In the genomic region with DNA sequence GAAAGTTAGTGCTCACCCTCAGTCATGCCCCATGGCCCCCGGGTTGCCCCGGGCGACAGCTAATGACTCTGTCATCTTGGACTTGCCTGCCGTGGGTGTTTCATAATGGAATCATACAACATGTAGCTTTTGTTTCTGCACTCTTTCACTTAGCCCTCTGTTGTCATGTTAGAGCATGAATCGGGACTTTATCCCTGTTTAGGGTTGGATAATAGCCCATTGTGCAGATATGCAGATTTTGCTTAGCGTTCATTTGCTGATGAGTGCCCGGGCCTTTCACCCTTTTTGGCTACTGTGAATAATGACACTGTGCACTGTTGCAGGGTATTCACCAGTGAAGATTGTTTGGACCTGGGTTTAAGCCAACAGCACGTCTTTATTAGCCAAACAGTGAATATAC, we compare ENCODE assay signal across 17 mouse cellular contexts. TPM values are rescaled to one million over a fixed set of nuclear protein-coding genes. Genes with fewer than 3 reads are reported as not detected.
DNase-seq lines count a peak whose midpoint lies in the region; ATAC-seq lines count a peak whose summit lies in the region.
"Had no signal": no experiment of that assay in that cellular context is flagged by ENCODE, and none has a peak within 500 bp of the region (broad histone marks: within the 10 kb centered on the region; RNA-seq: fewer than 3 reads in every experiment).

No protein-coding gene starts in this region.

- H3K4me1 ChIP-seq in midbrain, embryonic 11.5 days (ENCODE audit: control insufficient read depth, insufficient read depth, low read length) = peaks cover 16% of the 10 kb centered on the region
- H3K4me1 ChIP-seq in midbrain, embryonic 10.5 days = peaks cover 25% of the 10 kb centered on the region
- H3K4me1 ChIP-seq in forebrain, embryonic 11.5 days (replicated peaks; ENCODE audit: control insufficient read depth, insufficient read depth, low read length) = peaks cover 10% of the 10 kb centered on the region; the same call in 1 of the 2 replicates
- peaks cover 8% of the 10 kb centered on the region for H3K4me1 ChIP-seq in hindbrain, embryonic 14.5 days (replicated peaks; ENCODE audit: control insufficient read depth, insufficient read depth, low read length)
- peaks cover 34% of the 10 kb centered on the region for H3K4me1 ChIP-seq in neural tube, embryonic 13.5 days (replicated peaks)

- DNase-seq in midbrain, embryonic 11.5 days (ENCODE audit: low spot score, missing footprints) = peak; percentile 85
- no peak for DNase-seq in midbrain, embryonic 10.5 days (ENCODE audit: low spot score)
- peak; percentile 82 for DNase-seq in forebrain, embryonic 11.5 days (ENCODE audit: low spot score)
- DNase-seq in hindbrain, embryonic 14.5 days (ENCODE audit: low spot score) = peak; percentile 61
- DNase-seq in lung, postnatal 14 days = no peak
- DNase-seq in B cell, adult 2 months = no peak
- DNase-seq: adrenal gland, postnatal 10 days; cerebellum, adult 11-12 months; gastrocnemius, adult 2 months; thymus, adult 2 months had no signal

- ATAC-seq in midbrain, embryonic 11.5 days (ENCODE audit: low FRiP score) = peak; percentile 86
- peak; percentile 91 for ATAC-seq in forebrain, embryonic 11.5 days (replicated peaks; ENCODE audit: low FRiP score)
- peak; percentile 86; the same call in 1 of the 2 replicates for ATAC-seq in hindbrain, embryonic 14.5 days (ENCODE audit: low FRiP score)
- ATAC-seq in neural tube, embryonic 13.5 days (ENCODE audit: low read depth) = peak; percentile 77
- no peak for ATAC-seq in megakaryocyte, adult 5-6 weeks (ENCODE audit: poor library complexity, severe bottlenecking)

- no peak overlapping the region; the same call in 1 of the 2 replicates for H3K4me2 ChIP-seq in midbrain, embryonic 11.5 days
- H3K4me2 ChIP-seq in forebrain, embryonic 11.5 days (ENCODE audit: low read depth, low read length, severe bottlenecking) = no peak overlapping the region
- no peak overlapping the region for H3K4me2 ChIP-seq in hindbrain, embryonic 14.5 days (replicated peaks)
- no peak overlapping the region for H3K4me2 ChIP-seq in neural tube, embryonic 13.5 days
- H3K4me2 ChIP-seq: embryonic facial prominence, embryonic 15.5 days; heart, embryonic 11.5 days had no signal

- no peak overlapping the region for H3K9ac ChIP-seq in midbrain, embryonic 11.5 days (ENCODE audit: low read length)
- no peak overlapping the region for H3K9ac ChIP-seq in forebrain, embryonic 11.5 days (ENCODE audit: low read length)
- H3K9ac ChIP-seq in hindbrain, embryonic 14.5 days = no peak overlapping the region
- H3K9ac ChIP-seq in neural tube, embryonic 13.5 days = no peak overlapping the region
- H3K9ac ChIP-seq: embryonic facial prominence, embryonic 15.5 days had no signal

- peak overlapping the region; percentile 25; the same call in 1 of the 2 replicates for H3K27ac ChIP-seq in midbrain, embryonic 11.5 days (ENCODE audit: low read depth, low read length)
- H3K27ac ChIP-seq in midbrain, embryonic 10.5 days (replicated peaks) = no peak overlapping the region
- H3K27ac ChIP-seq in forebrain, embryonic 11.5 days (ENCODE audit: low read depth, low read length) = no peak overlapping the region
- peak overlapping the region; percentile 71; the same call in 1 of the 2 replicates for H3K27ac ChIP-seq in hindbrain, embryonic 14.5 days
- peak overlapping the region; percentile 81 for H3K27ac ChIP-seq in neural tube, embryonic 13.5 days (replicated peaks)
- H3K27ac ChIP-seq: embryonic facial prominence, embryonic 15.5 days; gastrocnemius, adult 2 months; kidney, postnatal 0 days had no signal

- no peaks in the 10 kb centered on the region for H3K36me3 ChIP-seq in midbrain, embryonic 11.5 days (ENCODE audit: control insufficient read depth, insufficient read depth, low read length)
- H3K36me3 ChIP-seq in midbrain, embryonic 10.5 days = no peaks in the 10 kb centered on the region
- no peaks in the 10 kb centered on the region for H3K36me3 ChIP-seq in forebrain, embryonic 11.5 days (ENCODE audit: control insufficient read depth, insufficient read depth, low read length)
- no peaks in the 10 kb centered on the region for H3K36me3 ChIP-seq in hindbrain, embryonic 14.5 days (replicated peaks; ENCODE audit: control insufficient read depth, insufficient read depth)
- no peaks in the 10 kb centered on the region for H3K36me3 ChIP-seq in neural tube, embryonic 13.5 days
- H3K36me3 ChIP-seq: embryonic facial prominence, embryonic 15.5 days had no signal

- no peak overlapping the region for H3K4me3 ChIP-seq in midbrain, embryonic 11.5 days (ENCODE audit: low read depth, low read length)
- no peak overlapping the region for H3K4me3 ChIP-seq in midbrain, embryonic 10.5 days
- H3K4me3 ChIP-seq in forebrain, embryonic 11.5 days (ENCODE audit: low read depth, low read length) = no peak overlapping the region
- H3K4me3 ChIP-seq in hindbrain, embryonic 14.5 days (replicated peaks; ENCODE audit: low read length) = no peak overlapping the region
- H3K4me3 ChIP-seq in neural tube, embryonic 13.5 days = no peak overlapping the region
- H3K4me3 ChIP-seq: embryonic facial prominence, embryonic 15.5 days; gastrocnemius, adult 2 months had no signal

- WGBS in midbrain, embryonic 11.5 days = 50% methylated on average over 8 of the region's 8 CpGs
- WGBS in midbrain, embryonic 10.5 days = 64% methylated on average over 8 of the region's 8 CpGs
- 31% methylated on average over 8 of the region's 8 CpGs for WGBS in forebrain, embryonic 11.5 days
- WGBS in hindbrain, embryonic 14.5 days = 24% methylated on average over 8 of the region's 8 CpGs
- 21% methylated on average over 8 of the region's 8 CpGs for WGBS in neural tube, embryonic 13.5 days

- H3K27me3 ChIP-seq in midbrain, embryonic 11.5 days (ENCODE audit: control insufficient read depth, insufficient read depth, low read length) = peaks cover 6% of the 10 kb centered on the region
- peaks cover 33% of the 10 kb centered on the region for H3K27me3 ChIP-seq in midbrain, embryonic 10.5 days (ENCODE audit: low read depth, poor library complexity, severe bottlenecking)
- H3K27me3 ChIP-seq in forebrain, embryonic 11.5 days (ENCODE audit: control insufficient read depth, insufficient read depth, low read length) = peaks cover 24% of the 10 kb centered on the region
- peaks cover 11% of the 10 kb centered on the region for H3K27me3 ChIP-seq in hindbrain, embryonic 14.5 days (ENCODE audit: control insufficient read depth, insufficient read depth, low read length)
- peaks cover 6% of the 10 kb centered on the region for H3K27me3 ChIP-seq in neural tube, embryonic 13.5 days
- H3K27me3 ChIP-seq: CH12.LX had no signal

- no peaks in the 10 kb centered on the region for H3K9me3 ChIP-seq in midbrain, embryonic 11.5 days (ENCODE audit: control insufficient read depth, low read length)
- H3K9me3 ChIP-seq in midbrain, embryonic 10.5 days (replicated peaks) = no peaks in the 10 kb centered on the region
- no peaks in the 10 kb centered on the region for H3K9me3 ChIP-seq in forebrain, embryonic 11.5 days (ENCODE audit: control insufficient read depth, low read length)
- H3K9me3 ChIP-seq in hindbrain, embryonic 14.5 days (ENCODE audit: control insufficient read depth, low read length) = no peaks in the 10 kb centered on the region
- H3K9me3 ChIP-seq in neural tube, embryonic 13.5 days = no peaks in the 10 kb centered on the region
- H3K9me3 ChIP-seq: embryonic facial prominence, embryonic 15.5 days had no signal

RNA-seq across cellular contexts. Expression of a gene that starts 8.6 kb away (rescaled TPM):
- 3.5 and 3.7 TPM in 2 replicates for polyA plus RNA-seq in midbrain, embryonic 11.5 days (2014; fragmentation: Nextera tagmentation; extraction: Ambion mirVana)
- 6.4 and 7.0 TPM in 2 replicates for polyA plus RNA-seq in midbrain, embryonic 10.5 days (2016; fragmentation: Nextera tagmentation; extraction: Ambion mirVana)
- polyA plus RNA-seq in forebrain, embryonic 11.5 days (2014; fragmentation: Nextera tagmentation; extraction: Ambion mirVana) = 5.8 and 6.1 TPM in 2 replicates
- 16.7 and 18.0 TPM in 2 replicates for polyA plus RNA-seq in hindbrain, embryonic 14.5 days (2014; fragmentation: Nextera tagmentation; extraction: Ambion mirVana)
- polyA plus RNA-seq in neural tube, embryonic 13.5 days (2015; fragmentation: Nextera tagmentation; extraction: Ambion mirVana) = 18.4 and 20.8 TPM in 2 replicates
- total RNA-seq in megakaryocyte, adult 5-6 weeks (2015) = 1.1 TPM in 2 replicates
- 0.73 and 0.89 TPM in 2 replicates for total RNA-seq in megakaryocyte, adult 5-6 weeks (2017)

RNA-seq across cellular contexts. Expression of a gene that starts 12.6 kb away (rescaled TPM):
- polyA plus RNA-seq in midbrain, embryonic 11.5 days (2014; fragmentation: Nextera tagmentation; extraction: Ambion mirVana) = 0.07 TPM in 1 of 2 replicates, not detected in the other
- polyA plus RNA-seq in midbrain, embryonic 10.5 days (2016; fragmentation: Nextera tagmentation; extraction: Ambion mirVana) = 0.06 TPM in 1 of 2 replicates, not detected in the other
- polyA plus RNA-seq in forebrain, embryonic 11.5 days (2014; fragmentation: Nextera tagmentation; extraction: Ambion mirVana) = not detected in 2 replicates
- 0.25 and 0.31 TPM in 2 replicates for polyA plus RNA-seq in hindbrain, embryonic 14.5 days (2014; fragmentation: Nextera tagmentation; extraction: Ambion mirVana)
- 0.24 and 0.36 TPM in 2 replicates for polyA plus RNA-seq in neural tube, embryonic 13.5 days (2015; fragmentation: Nextera tagmentation; extraction: Ambion mirVana)
- total RNA-seq in megakaryocyte, adult 5-6 weeks (2015) = 0.11 and 0.38 TPM in 2 replicates
- total RNA-seq in megakaryocyte, adult 5-6 weeks (2017) = 0.28 and 0.59 TPM in 2 replicates
- total RNA-seq: CH12.LX; gastrocnemius, adult 2 months; megakaryocyte-erythroid progenitor cell, adult 5-6 weeks had no signal
- polyA plus RNA-seq: embryonic facial prominence, embryonic 15.5 days; heart, embryonic 11.5 days had no signal

RNA-seq across cellular contexts. Expression of a gene that starts 41.3 kb away (rescaled TPM):
- polyA plus RNA-seq in midbrain, embryonic 11.5 days (2014; fragmentation: Nextera tagmentation; extraction: Ambion mirVana) = 0.18 and 0.23 TPM in 2 replicates
- polyA plus RNA-seq in midbrain, embryonic 10.5 days (2016; fragmentation: Nextera tagmentation; extraction: Ambion mirVana) = 0.10 TPM in 2 replicates
- polyA plus RNA-seq in forebrain, embryonic 11.5 days (2014; fragmentation: Nextera tagmentation; extraction: Ambion mirVana) = 0.32 TPM in 1 of 2 replicates, not detected in the other
- polyA plus RNA-seq in hindbrain, embryonic 14.5 days (2014; fragmentation: Nextera tagmentation; extraction: Ambion mirVana) = 0.31 and 0.32 TPM in 2 replicates
- 0.45 and 0.60 TPM in 2 replicates for polyA plus RNA-seq in neural tube, embryonic 13.5 days (2015; fragmentation: Nextera tagmentation; extraction: Ambion mirVana)
- total RNA-seq in megakaryocyte, adult 5-6 weeks (2015) = not detected in 2 replicates
- not detected in 2 replicates for total RNA-seq in megakaryocyte, adult 5-6 weeks (2017)

Comparison
In these comparisons a context has a peak if more than half of its experiments do, and no peak if none do; other contexts are left out.
1. DNase-seq: peak in midbrain, embryonic 11.5 days (single experiment), forebrain, embryonic 11.5 days (single experiment) and hindbrain, embryonic 14.5 days (single experiment); none in midbrain, embryonic 10.5 days (single experiment), lung, postnatal 14 days (single experiment) and B cell, adult 2 months (0 of 2).
2. H3K27ac ChIP-seq: peak in midbrain, embryonic 11.5 days (single experiment), hindbrain, embryonic 14.5 days (single experiment) and neural tube, embryonic 13.5 days (single experiment); none in midbrain, embryonic 10.5 days (single experiment) and forebrain, embryonic 11.5 days (single experiment).